Mouse (Mus musculus) lung, postnatal 0 days (tissue): ENCODE measurements around the gene Gm10097.

ENCODE experiments used
- CTCF ChIP-seq: IDR thresholded peaks from 2 replicates; pipeline ENCODE4 v1.5.1; 2016; ENCODE audit warnings: antibody characterized with exemption, mild to moderate bottlenecking
- EP300 ChIP-seq: IDR thresholded peaks from 2 replicates; pipeline ENCODE4 v1.6.1; 2016; ENCODE audit warnings: antibody characterized with exemption, mild to moderate bottlenecking, control low read depth

GRCm38 (mm10) chr10:5056940-5057339, 12.1 kb upstream of the Gm10097 start:
- TF ChIP-seq CTCF: no peak
- no peak for TF ChIP-seq EP300
